Mouse (Mus musculus): Measurements from ENCODE around the gene Got1. TPM values are rescaled to one million over a fixed set of nuclear protein-coding genes. Genes with fewer than 3 reads are reported as not detected.

Got1 gene
- total RNA-seq, 4 experiments from 2014 or later = 973 to 1,404 (median 1,052) TPM

DNA sequence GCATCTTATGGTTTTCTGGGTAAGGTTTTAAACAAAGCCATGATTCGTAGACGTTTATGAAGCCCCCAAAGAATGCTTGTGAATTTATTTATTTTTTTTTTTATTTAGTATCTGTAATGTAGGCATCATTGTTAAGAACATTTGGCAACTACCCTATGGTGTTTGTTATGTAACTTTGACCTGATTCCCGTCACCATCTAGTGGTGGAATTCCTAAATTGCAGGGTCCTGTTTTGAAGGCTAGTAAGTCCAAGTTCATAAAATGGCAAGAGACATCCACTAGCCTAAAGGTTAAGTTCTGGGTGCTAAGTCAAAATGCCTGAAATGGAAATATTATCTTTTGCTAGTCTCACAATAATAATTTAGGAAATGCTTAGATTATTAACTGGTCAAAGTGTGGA lies 37.0 kb downstream of the Got1 start:
- no peak for DNase-seq (ENCODE audit: low spot score)

- no peak for DNase-seq (ENCODE audit: low spot score)
These were observed 43.9 kb downstream of the Got1 start for GRCm38 (mm10) chr19:43480512-43480911.

DNA sequence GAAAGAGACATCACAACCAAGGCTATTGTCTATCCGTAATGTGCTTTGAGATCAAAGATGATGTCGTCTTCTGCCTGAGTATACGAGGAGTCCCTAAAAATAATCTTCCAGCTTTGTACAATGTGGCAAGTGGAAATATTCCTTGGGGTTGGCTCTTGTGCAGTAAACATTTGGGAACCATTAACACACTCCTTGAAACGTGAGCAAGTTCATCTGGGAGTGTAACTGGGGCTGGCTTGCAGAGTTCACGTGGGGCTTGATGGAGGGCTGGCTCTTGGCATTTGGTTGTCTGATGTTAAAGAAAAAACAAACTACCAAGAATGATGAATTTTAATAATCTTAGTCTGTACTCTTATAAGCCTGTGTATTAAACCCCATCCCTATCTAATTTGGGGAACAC lies 45.0 kb downstream of the Got1 start:
- DNase-seq (ENCODE audit: low spot score) = no peak

GRCm38 (mm10) chr19:43478891-43479290 lies 45.5 kb downstream of the Got1 start:
- peak; percentile 38 for DNase-seq (ENCODE audit: low spot score)

DNA sequence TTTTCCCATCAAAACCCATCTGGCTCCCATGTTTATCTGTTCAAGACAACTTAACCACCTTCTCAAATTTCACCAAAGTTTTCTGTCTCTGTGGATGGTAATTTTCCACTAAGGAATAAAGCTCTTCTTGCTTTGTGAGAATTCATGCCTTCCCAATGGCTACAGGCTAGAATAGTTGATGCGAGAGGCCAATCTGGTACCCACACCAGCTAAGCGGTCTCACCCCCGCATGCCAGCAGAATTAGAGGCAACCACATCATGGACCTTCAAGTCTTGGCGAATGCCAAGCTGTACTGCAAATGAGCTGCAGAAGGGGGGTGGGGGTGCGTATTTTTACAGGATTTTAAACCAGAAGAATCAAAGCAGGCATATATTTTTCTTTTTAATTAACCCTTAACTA lies 47.0 kb downstream of the Got1 start:
- DNase-seq (ENCODE audit: low spot score) = no peak

DNA sequence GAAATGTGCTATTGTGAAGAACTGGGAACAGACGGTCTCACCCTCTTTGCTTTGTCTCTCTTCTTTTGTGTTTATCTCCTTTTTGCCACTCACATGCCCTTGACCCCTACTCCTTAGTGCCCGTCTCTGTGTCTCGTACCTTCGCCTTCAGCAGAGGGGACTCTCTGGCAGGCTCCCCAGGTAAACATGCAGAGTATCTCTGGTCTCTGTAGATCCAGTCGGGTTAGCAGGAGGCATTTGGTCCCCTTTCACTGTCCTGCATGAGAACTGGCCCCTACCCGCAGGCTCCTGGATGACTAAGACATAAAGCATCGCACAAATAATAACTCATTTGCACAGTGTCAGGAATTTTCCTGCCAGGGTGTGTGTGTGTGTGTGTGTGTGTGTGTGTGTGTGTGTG lies 48.3 kb downstream of the Got1 start:
- DNase-seq (ENCODE audit: low spot score) = no peak

- no peak for DNase-seq (ENCODE audit: low spot score)
These were observed 48.8 kb downstream of the Got1 start for GRCm38 (mm10) chr19:43475642-43476041.

- no peak for DNase-seq (ENCODE audit: low spot score)
These were observed 51.6 kb downstream of the Got1 start for GRCm38 (mm10) chr19:43472781-43473180.

DNA sequence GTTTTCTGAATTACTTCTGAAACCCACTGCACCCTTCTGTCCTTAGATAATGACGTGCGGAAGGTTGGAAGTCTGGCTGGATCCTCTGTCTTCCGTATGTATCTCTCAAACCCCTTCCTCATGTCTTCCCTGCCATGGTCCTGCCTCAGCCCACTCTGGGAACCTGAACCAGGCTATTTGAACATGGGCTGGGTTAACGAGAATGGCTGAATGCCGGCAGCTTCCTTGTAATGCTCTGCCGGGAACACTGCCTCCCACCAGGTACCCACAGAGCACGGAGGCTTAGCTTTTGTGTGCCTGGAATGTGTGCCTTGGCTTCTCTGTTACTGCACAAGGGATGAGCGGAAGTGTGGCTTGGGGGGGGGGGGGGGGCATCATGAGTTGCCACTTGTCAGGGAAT lies 52.1 kb downstream of the Got1 start:
- DNase-seq (ENCODE audit: low spot score) = no peak

DNA sequence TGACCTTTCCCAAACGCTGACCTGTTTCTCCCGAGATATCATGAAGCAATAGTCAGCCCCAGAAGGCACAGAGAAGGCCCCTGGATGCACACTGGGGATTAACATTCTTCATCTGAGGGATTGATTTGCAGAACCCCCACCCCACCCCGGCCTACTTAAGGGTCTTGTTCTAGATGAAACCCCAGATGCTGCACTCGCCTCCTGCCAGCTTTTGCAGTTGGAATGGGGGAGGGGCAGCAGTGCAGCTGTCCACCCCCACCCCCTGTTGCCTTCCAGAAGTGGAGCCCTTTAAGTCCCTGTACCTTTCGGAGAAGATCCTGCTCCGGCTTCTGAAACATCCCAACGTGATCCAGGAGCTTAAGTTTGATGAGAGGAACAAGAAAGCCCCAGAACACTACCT lies 55.1 kb downstream of the Got1 start:
- DNase-seq (ENCODE audit: low spot score) = no peak

DNA sequence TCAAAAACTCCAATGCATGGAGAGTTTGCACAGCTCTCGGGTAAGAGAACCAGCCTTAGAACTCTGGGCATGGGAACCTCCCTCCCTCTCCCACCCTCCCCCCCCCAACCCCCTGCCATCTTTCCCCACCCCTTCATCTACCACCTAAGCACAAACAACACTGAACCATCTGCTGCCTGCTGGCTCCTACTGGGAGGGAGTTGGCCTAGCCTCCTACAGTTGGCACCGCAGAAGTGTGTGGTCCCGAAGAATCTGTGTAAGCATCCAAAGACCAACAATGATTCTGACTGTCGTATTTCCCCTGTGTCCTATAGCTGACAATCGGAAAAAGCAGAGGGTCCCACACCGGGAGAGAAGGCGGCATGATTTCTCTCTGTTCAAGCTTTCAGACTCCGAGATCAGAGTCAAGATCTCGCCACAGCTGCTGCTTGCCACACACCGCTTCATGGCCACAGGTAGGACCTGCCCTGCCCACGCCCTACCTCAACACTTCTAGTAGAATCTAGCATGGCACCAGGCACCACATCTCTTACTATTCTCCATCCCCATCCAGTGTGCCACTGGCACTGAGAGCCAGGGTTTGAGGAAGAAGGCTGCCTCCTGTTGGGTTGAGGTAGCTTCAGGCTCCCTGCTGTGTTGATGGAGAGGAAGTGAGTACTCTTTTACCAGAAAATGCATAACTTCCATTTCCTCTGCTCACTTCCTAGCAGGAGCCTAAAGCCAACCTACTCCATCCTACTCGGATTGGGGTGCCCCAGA lies 56.3 kb downstream of the Got1 start:
- no peak for DNase-seq (ENCODE audit: low spot score)

DNA sequence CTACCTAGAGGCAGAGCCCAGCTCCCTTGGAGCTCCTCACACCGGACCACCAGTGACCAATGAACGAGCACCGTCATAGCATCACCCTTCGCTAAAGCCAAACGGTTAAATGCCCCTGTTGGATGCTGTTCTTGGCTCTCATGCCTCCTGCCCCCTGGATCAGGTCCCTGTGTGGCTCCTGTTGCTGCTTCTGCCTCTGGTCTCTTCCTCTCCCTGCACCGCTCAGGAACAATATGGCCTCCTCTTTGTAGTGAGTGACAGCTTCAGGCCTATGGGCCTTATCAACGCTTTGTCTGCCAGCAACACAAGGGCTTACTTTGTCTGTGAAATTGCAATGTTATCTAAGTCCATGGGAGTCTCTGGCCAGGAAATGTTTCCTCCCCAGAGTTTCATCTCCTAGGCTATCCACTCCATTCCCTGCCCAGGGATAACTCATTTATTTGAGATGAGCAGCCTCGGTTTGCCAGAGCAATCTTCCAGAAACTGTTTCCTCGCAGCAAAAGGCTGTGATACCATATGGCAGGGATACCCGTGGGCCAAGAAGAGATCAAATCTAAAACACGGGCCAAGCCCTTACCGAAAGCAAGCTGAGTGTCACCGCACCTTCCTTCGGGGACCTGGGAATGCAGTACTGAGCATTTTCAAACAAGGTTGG lies 58.7 kb downstream of the Got1 start:
- DNase-seq (ENCODE audit: low spot score) = no peak

- no peak for DNase-seq (ENCODE audit: low spot score)
These were observed 59.3 kb downstream of the Got1 start for GRCm38 (mm10) chr19:43465076-43465475.

- DNase-seq (ENCODE audit: low spot score) = no peak
These were observed 60.1 kb downstream of the Got1 start for GRCm38 (mm10) chr19:43464294-43464687.

GRCm38 (mm10) chr19:43463546-43464293 lies 60.7 kb downstream of the Got1 start:
- DNase-seq (ENCODE audit: low spot score) = no peak

DNA sequence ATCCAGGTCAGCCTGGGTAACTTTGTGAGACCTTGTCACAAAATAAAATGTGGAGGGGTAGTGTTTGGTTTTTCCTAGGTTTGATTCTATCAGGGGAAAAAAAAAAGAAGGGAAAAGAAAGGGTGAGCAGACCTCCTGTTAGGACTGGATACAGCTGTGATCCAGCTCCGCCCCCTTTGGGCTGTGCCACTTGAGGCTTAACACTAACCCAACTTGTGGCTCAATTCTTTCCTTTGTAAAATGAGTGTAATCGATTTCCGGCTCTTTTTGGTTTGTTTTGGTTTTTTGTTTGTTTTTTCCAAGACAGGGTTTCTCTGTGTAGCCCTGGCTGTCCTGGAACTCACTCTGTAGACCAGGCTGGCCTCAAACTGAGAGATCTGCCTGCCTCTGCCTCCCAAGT lies 62.3 kb downstream of the Got1 start:
- DNase-seq (ENCODE audit: low spot score) = no peak

DNA sequence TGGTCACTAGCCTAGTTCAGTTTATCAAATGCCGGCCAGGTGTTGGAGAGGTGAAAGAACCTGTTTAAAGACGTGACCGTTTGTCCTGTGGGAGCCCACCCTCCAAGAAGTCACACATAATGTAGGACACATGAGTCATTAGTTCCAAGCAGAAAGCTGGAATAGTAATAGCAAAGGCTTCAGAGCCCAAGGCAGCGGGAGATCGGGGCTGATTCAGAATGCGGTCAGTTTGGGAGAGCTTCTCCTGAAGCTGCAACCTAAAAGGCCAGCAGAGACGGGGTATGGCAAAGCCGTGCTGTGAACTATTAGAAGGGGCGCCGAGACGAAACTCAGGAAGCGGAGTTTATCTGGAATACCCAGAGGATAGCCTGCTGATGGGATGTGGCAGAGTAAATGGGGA lies 63.9 kb downstream of the Got1 start:
- DNase-seq (ENCODE audit: low spot score) = no peak

- DNase-seq (ENCODE audit: low spot score) = no peak
These were observed 64.5 kb downstream of the Got1 start for GRCm38 (mm10) chr19:43459948-43460347.

DNA sequence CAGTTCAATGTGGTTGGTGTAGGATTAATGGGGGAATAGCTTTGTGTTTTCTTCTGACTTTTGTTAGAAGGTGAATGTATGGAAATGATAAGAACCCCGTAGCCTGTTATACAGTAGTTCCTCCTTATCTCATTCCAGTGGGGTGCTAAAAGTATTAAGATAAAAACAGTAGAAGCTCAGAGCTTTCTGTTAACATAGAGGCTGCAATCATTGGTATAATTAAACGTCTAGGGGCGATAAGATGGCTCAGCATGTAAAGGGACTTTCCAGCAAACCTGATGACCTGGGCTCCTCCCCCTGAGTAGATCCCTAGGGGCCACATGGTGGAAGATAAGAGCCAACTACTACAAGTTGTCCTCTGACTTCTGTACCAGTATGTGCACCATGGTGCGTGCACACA lies 71.4 kb downstream of the Got1 start:
- DNase-seq (ENCODE audit: low spot score) = no peak

GRCm38 (mm10) chr19:43452176-43452575 lies 72.2 kb downstream of the Got1 start:
- no peak for DNase-seq (ENCODE audit: low spot score)

DNA sequence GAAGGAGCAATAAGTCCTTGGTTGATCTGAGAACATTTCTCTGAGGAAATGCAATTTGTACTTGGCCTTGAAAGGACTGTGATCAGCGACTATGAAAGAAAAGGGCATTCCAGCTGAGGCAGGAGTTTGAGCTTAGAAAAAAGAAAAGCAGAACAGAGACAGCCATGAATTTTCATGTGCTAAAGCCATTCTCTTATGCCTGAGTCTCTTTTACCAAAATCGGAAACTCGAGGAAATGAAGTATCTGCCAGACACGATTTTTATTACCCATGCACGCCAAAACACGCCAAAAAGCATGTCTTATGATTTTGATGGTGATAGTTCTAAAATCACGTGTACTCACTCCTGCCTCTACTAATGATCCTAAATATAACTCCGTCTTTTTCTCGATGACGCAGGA lies 72.8 kb downstream of the Got1 start:
- no peak for DNase-seq (ENCODE audit: low spot score)

All from heart, adult 8-10 months (tissue).